Mouse (Mus musculus) stomach, postnatal 0 days (tissue): ENCODE data around the gene Tomm6. TPM values are rescaled to one million over a fixed set of nuclear protein-coding genes. Genes with fewer than 3 reads are reported as not detected.

Experiments
- ATAC-seq: fragments of 200-750 bp; cut with Nextera tagmentation; 2 replicates; pipeline ENCODE4 v1.8.0; 2017; ENCODE audit not compliant: low FRiP score, low TSS enrichment
- DNase-seq: peaks from one replicate; pipeline ENCODE4 v3.0.0-alpha.2; 2016; ENCODE audit warnings: low spot score
- H3K27ac ChIP-seq: fragments of 300-500 bp; sonication (generic); replicated peaks from 2 replicates; pipeline ENCODE4 v1.5.1; 2014; ENCODE audit warnings: mild to moderate bottlenecking, control low read depth
- H3K27me3 ChIP-seq: fragments of 300-500 bp; sonication (generic); 2 replicates; pipeline ENCODE4 v1.6.1; 2014; ENCODE audit warnings: low read length; ENCODE audit not compliant: control insufficient read depth, insufficient read depth
- H3K36me3 ChIP-seq: fragments of 300-500 bp; sonication (generic); 2 replicates; pipeline ENCODE4 v1.6.1; 2014; ENCODE audit warnings: low read length, mixed read lengths; ENCODE audit not compliant: control insufficient read depth, insufficient read depth
- H3K4me1 ChIP-seq: fragments of 300-500 bp; sonication (generic); replicated peaks from 2 replicates; pipeline ENCODE4 v1.6.1; 2014; ENCODE audit warnings: antibody characterized with exemption; ENCODE audit not compliant: control insufficient read depth, insufficient read depth
- H3K4me2 ChIP-seq: fragments of 300-500 bp; sonication (generic); replicated peaks from 2 replicates; pipeline ENCODE4 v1.6.1; 2014; ENCODE audit warnings: low read depth, mild to moderate bottlenecking, control low read depth, moderate library complexity
- H3K4me3 ChIP-seq: fragments of 300-500 bp; sonication (generic); 2 replicates; pipeline ENCODE4 v1.5.1; 2014; ENCODE audit warnings: low read depth, low read length, control low read depth
- H3K9ac ChIP-seq: fragments of 300-500 bp; sonication (generic); 2 replicates; pipeline ENCODE4 v1.6.1; 2014; ENCODE audit warnings: mild to moderate bottlenecking, low read length, control low read depth, mixed read lengths
- H3K9me3 ChIP-seq: fragments of 300-500 bp; sonication (generic); 2 replicates; pipeline ENCODE4 v1.6.1; 2016; ENCODE audit warnings: low read length; ENCODE audit not compliant: control insufficient read depth
- CTCF ChIP-seq: IDR thresholded peaks from 2 replicates; pipeline ENCODE4 v1.5.1; 2016; ENCODE audit warnings: antibody characterized with exemption, low read depth, mild to moderate bottlenecking, moderate library complexity
- EP300 ChIP-seq: optimal IDR thresholded peaks from 2 replicates; pipeline ENCODE3; 2016; ENCODE audit warnings: antibody characterized with exemption
- WGBS: fragments of 180-500 bp; shearing (Covaris S2); extraction: QIAGEN DNeasy Blood & Tissue Kit; methylation state at CpG from one replicate; pipeline ENCODE4 v1.1.7; 2014; 5-methylcytosine and 5-hydroxymethylcytosine counted together
- polyA plus RNA-seq: library from polyadenylated mRNA; unstranded; fragments of >200 nt; fragmentation: Nextera tagmentation; extraction: Ambion mirVana; gene quantifications from 2 replicates; pipeline ENCODE4 v1.2.1, GENCODE M21; 2015

Gene Tomm6
- polyA plus RNA-seq, 1 experiment from 2014 or later, result 386 TPM

DNA sequence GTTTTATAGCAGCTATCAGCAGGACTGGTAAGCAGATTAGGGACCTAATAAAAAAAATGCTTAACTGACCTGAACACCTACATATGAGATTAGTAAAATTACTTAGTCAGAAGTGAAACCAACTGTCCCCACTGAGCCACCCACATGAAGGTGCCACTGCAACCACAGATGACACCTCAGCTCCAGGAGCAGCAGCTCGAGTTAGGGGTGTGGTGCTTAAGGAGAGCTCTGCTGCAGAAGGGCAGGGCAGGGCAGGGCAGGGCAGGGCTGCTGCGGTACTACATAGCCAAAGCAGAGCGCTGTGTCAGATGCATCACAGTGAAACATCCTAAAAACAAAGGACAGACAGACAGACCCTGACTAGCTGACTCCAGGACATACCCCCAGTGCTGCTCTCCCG lies 5.3 kb downstream of the Tomm6 start:
- H3K4me3 ChIP-seq, result no peak overlapping the region
- no peak for DNase-seq
- no peak overlapping the region for H3K27ac ChIP-seq
- no peak overlapping the region for H3K4me2 ChIP-seq
- no peaks in the 10 kb centered on the region for H3K27me3 ChIP-seq
- H3K9me3 ChIP-seq, result no peaks in the 10 kb centered on the region
- no peak for ATAC-seq
- H3K4me1 ChIP-seq, result 0 out of 2 replicates have a peak, but pooled peaks cover 3% of the 10 kb centered on the region
- no peak overlapping the region for H3K9ac ChIP-seq
- H3K36me3 ChIP-seq, result 0 out of 2 replicates have a peak, but pooled peaks cover 5% of the 10 kb centered on the region
- WGBS, result 67% methylated on average over 4 of the region's 4 CpGs
- TF ChIP-seq EP300 (no peak), CTCF (no peak)

GRCm38 (mm10) chr17:47678702-47679101 lies 9.5 kb downstream of the Tomm6 start:
- ATAC-seq (no peak), DNase-seq (no peak)
- Histone ChIP-seq H3K9ac (no peak overlapping the region), H3K27ac (no peak overlapping the region), H3K4me1 (no peaks in the 10 kb centered on the region), H3K9me3 (no peaks in the 10 kb centered on the region), H3K4me2 (no peak overlapping the region), H3K4me3 (no peak overlapping the region), H3K36me3 (0 out of 2 replicates have a peak, but pooled peaks cover 3% of the 10 kb centered on the region), H3K27me3 (no peaks in the 10 kb centered on the region)
- TF ChIP-seq EP300, result no peak
- no peak for TF ChIP-seq CTCF
- 67% methylated on average over 5 of the region's 5 CpGs for WGBS

DNA sequence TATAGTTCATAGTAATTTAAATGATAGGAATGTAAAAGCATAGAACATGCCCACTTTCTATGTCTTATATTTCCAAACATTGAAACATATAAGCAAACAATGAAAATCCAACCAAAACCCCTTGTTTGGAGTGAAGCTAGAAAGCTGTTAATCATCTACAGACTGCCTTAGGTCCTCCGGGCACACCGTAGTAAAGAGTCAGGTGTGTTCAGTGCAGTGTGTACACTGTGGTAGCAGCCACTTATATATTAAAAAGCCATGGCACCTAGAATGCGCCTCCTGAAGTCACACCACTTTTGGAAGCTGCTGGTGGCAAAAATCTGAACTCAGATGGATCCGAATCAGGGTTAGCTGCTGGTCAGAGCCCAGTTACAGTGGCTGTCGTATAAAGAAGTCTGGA lies 9.9 kb downstream of the Tomm6 start:
- Histone ChIP-seq H3K4me1 (no peaks in the 10 kb centered on the region), H3K9ac (no peak overlapping the region), H3K27ac (no peak overlapping the region), H3K36me3 (0 out of 2 replicates have a peak, but pooled peaks cover 3% of the 10 kb centered on the region), H3K27me3 (no peaks in the 10 kb centered on the region), H3K4me2 (no peak overlapping the region), H3K4me3 (no peak overlapping the region), H3K9me3 (no peaks in the 10 kb centered on the region)
- TF ChIP-seq CTCF (no peak), EP300 (no peak)
- WGBS, result 66% methylated on average over 5 of the region's 5 CpGs
- ATAC-seq, result peak; percentile 78; the same call in 1 of the 2 replicates
- DNase-seq, result no peak

DNA sequence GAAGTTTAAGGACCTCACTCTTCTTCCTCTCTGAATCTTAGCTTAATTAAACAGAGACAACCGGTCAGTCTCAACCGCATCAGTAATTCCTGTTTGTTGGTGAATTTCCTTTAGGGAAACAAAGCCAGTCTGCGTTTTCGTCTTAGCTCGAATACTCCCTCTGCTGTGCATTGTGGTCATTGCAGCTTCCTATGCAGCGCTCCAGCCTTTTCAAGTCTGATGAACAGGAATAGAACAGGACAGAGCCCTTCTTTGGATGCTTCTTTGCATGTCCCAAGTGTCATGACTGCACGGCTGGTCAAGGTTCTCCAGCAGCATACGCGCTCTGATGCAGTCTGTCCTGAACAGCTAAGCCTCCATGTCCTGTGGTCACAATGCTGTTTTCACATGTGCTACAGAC lies 11.6 kb downstream of the Tomm6 start:
- ATAC-seq, result no peak
- no peak for TF ChIP-seq EP300
- TF ChIP-seq CTCF, result peak; percentile 96
- WGBS, result 17% methylated on average over 9 of the region's 9 CpGs
- Histone ChIP-seq H3K27me3 (no peaks in the 10 kb centered on the region), H3K4me2 (no peak overlapping the region), H3K4me3 (no peak overlapping the region), H3K9me3 (no peaks in the 10 kb centered on the region), H3K36me3 (0 out of 2 replicates have a peak, but pooled peaks cover 1% of the 10 kb centered on the region), H3K9ac (no peak overlapping the region), H3K27ac (no peak overlapping the region), H3K4me1 (peaks cover 4% of the 10 kb centered on the region)
- peak; percentile 76 for DNase-seq

- TF ChIP-seq EP300 (no peak), CTCF (peak; percentile 57)
- no peaks in the 10 kb centered on the region for H3K27me3 ChIP-seq
- H3K27ac ChIP-seq, result peak overlapping the region; percentile 56
- peak; percentile 82 for DNase-seq
- H3K4me1 ChIP-seq, result peaks cover 4% of the 10 kb centered on the region
- peak; percentile 80 for ATAC-seq
- WGBS, result 6% methylated on average over 65 of the region's 68 CpGs
- peak overlapping the region; percentile 61 for H3K9ac ChIP-seq
- peak overlapping the region; percentile 45 for H3K4me3 ChIP-seq
- H3K36me3 ChIP-seq, result no peaks in the 10 kb centered on the region
- H3K9me3 ChIP-seq, result no peaks in the 10 kb centered on the region
- peak overlapping the region; percentile 81 for H3K4me2 ChIP-seq
Measured at GRCm38 (mm10) chr17:47672311-47673111, 15.7 kb downstream of the Tomm6 start.

- 39% methylated on average over 14 of the region's 14 CpGs for whole genome bisulfite sequencing
- peak overlapping the region; percentile 45 for H3K4me3 ChIP-seq
- no peak; the same call in 1 of the 2 replicates for ATAC-seq
- H3K27me3 ChIP-seq, result no peaks in the 10 kb centered on the region
- peak overlapping the region; percentile 81 for H3K4me2 ChIP-seq
- TF ChIP-seq EP300, result no peak
- TF ChIP-seq CTCF, result no peak
- no peak for DNase-seq
- H3K36me3 ChIP-seq, result no peaks in the 10 kb centered on the region
- no peaks in the 10 kb centered on the region for H3K9me3 ChIP-seq
- H3K4me1 ChIP-seq, result peaks cover 4% of the 10 kb centered on the region
- no peak overlapping the region for H3K27ac ChIP-seq
- H3K9ac ChIP-seq, result peak overlapping the region; percentile 61
Measured at GRCm38 (mm10) chr17:47671988-47672310, 16.2 kb downstream of the Tomm6 start.
